Mouse (Mus musculus) WW6 (cell line): Measurements from ENCODE around the gene Phf1.

ENCODE experiments used
- DNase-seq: peaks from one replicate; pipeline ENCODE4 v3.0.0-alpha.2; 2013; ENCODE audit warnings: low read depth, low spot score

Gene Phf1

GRCm38 (mm10) chr17:26950560-26951288 is 17.9 kb downstream of the Phf1 start:
- no peak for DNase-seq

GRCm38 (mm10) chr17:26951406-26951805 is 18.6 kb downstream of the Phf1 start:
- no peak for DNase-seq

- DNase-seq, result no peak
Measured at GRCm38 (mm10) chr17:26951952-26952877, 19.4 kb downstream of the Phf1 start.

- DNase-seq, result no peak
Measured at GRCm38 (mm10) chr17:26953201-26953600, 20.3 kb downstream of the Phf1 start.

- no peak for DNase-seq
Measured at GRCm38 (mm10) chr17:26953726-26954125, 20.9 kb downstream of the Phf1 start.

- DNase-seq, result no peak
Measured at GRCm38 (mm10) chr17:26956309-26956708, 23.5 kb downstream of the Phf1 start.

- no peak for DNase-seq
Measured at GRCm38 (mm10) chr17:26956895-26957294, 24.0 kb downstream of the Phf1 start.

- no peak for DNase-seq
Measured at GRCm38 (mm10) chr17:26957872-26958271, 25.0 kb downstream of the Phf1 start.

- no peak for DNase-seq
Measured at GRCm38 (mm10) chr17:26958880-26959279, 26.0 kb downstream of the Phf1 start.

GRCm38 (mm10) chr17:26959815-26960214 is 27.0 kb downstream of the Phf1 start:
- no peak for DNase-seq

- DNase-seq, result no peak
Measured at GRCm38 (mm10) chr17:26961572-26962240, 28.9 kb downstream of the Phf1 start.

- DNase-seq, result no peak
Measured at GRCm38 (mm10) chr17:26966993-26967392, 34.1 kb downstream of the Phf1 start.

GRCm38 (mm10) chr17:26967477-26967876 is 34.6 kb downstream of the Phf1 start:
- no peak for DNase-seq

- DNase-seq, result no peak
Measured at GRCm38 (mm10) chr17:26968200-26968611, 35.4 kb downstream of the Phf1 start.

- no peak for DNase-seq
Measured at GRCm38 (mm10) chr17:26969257-26969656, 36.4 kb downstream of the Phf1 start.

- DNase-seq, result no peak
Measured at GRCm38 (mm10) chr17:26970221-26970620, 37.4 kb downstream of the Phf1 start.

- no peak for DNase-seq
Measured at GRCm38 (mm10) chr17:26971247-26971905, 38.5 kb downstream of the Phf1 start.

GRCm38 (mm10) chr17:26972107-26972506 is 39.3 kb downstream of the Phf1 start:
- DNase-seq, result no peak

- DNase-seq, result peak; percentile 86
Measured at GRCm38 (mm10) chr17:26972703-26973574, 40.1 kb downstream of the Phf1 start, which contains the start of gene Zbtb9. Gene Zbtb9 (plus strand): TSS chr17:26973167.

- DNase-seq, result no peak
Measured at GRCm38 (mm10) chr17:26974547-26974946, 41.7 kb downstream of the Phf1 start.
